Mouse (Mus musculus): ENCODE results near the gene Crym. TPM values are rescaled to one million over a fixed set of nuclear protein-coding genes. Genes with fewer than 3 reads are reported as not detected.

The Crym gene
- total and polyA plus RNA-seq, 2 experiments from 2014 or later, result 133 to 171 TPM

DNA sequence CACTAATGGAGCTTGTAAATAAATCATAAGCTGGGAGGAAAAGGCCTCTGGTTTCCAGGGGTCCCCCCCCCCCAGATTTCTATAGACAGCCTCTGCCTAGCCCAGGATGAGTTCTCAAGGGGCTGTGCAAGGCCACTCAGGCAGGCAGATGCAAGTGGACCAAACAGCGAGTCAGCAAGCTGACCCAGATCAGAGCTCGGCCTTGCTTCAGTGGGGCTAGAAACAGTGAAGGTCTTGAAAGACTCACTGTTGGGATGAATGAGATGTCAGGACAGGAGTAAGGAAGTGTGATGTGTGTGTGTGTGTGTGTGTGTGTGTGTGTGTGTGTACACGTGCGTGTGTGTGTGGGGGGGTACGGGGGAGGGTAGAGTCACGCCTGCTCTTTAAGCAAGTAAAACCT, 9.1 kb downstream of the Crym start:
- 85% methylated on average over 6 of the region's 6 CpGs for WGBS
- no peak for TF ChIP-seq CTCF (IDR thresholded peaks at IDR 0.05; ENCODE audit: low read depth)
- no peaks in the 10 kb centered on the region for H3K36me3 ChIP-seq (ENCODE audit: insufficient read depth)
- DNase-seq (no peak), ATAC-seq (no peak)
- H3K27me3 ChIP-seq (ENCODE audit: insufficient read depth, low read length), result no peaks in the 10 kb centered on the region
- H3K9me3 ChIP-seq (ENCODE audit: low read length), result no peaks in the 10 kb centered on the region
- no peak overlapping the region for H3K4me2 ChIP-seq (ENCODE audit: low read depth)
- H3K4me3 ChIP-seq (ENCODE audit: low read depth, low read length), result no peak overlapping the region
- peaks cover 9% of the 10 kb centered on the region; the same call in 1 of the 2 replicates for H3K4me1 ChIP-seq (ENCODE audit: insufficient read depth)
- no peak overlapping the region for H3K27ac ChIP-seq (ENCODE audit: low read depth, low read length)
- H3K9ac ChIP-seq, result no peak overlapping the region

- no peak overlapping the region for H3K9ac ChIP-seq
- H3K4me2 ChIP-seq (ENCODE audit: low read depth), result no peak overlapping the region
- no peaks in the 10 kb centered on the region for H3K9me3 ChIP-seq (ENCODE audit: low read length)
- peaks cover 9% of the 10 kb centered on the region; the same call in 1 of the 2 replicates for H3K4me1 ChIP-seq (ENCODE audit: insufficient read depth)
- no peak for TF ChIP-seq CTCF (IDR thresholded peaks at IDR 0.05; ENCODE audit: low read depth)
- H3K27ac ChIP-seq (ENCODE audit: low read depth, low read length), result no peak overlapping the region
- no peak overlapping the region for H3K4me3 ChIP-seq (ENCODE audit: low read depth, low read length)
- H3K27me3 ChIP-seq (ENCODE audit: insufficient read depth, low read length), result no peaks in the 10 kb centered on the region
- DNase-seq (no peak), ATAC-seq (no peak)
- H3K36me3 ChIP-seq (ENCODE audit: insufficient read depth), result no peaks in the 10 kb centered on the region
- WGBS, result 51% methylated on average over 3 of the region's 3 CpGs
Observed at GRCm38 (mm10) chr7:120192207-120192606, 9.7 kb downstream of the Crym start.

DNA sequence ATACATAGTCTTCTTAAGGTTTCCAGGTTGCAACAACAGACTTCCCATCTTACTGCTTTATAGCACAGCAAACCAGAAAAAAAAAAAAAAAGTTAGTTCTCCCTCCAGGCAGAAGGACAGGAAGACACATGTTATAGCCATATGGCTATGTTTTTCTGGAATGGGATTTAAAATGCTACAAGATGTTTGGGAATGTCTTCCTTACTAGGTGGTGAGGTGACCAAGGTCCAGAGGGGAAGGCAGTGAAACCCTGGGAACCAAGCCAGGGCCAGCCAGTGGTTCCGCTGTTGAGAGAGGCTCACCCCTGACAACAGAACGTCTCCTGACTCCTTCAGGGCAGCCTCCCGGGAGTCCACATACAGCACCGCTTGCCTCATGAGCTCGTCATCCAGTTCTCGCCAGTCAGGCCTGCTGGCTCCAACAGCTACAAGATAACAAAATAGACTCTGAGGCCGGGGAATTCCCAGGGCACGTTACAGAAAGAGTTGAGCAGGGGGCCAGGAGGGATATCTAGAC, 11.7 kb downstream of the Crym start:
- WGBS, result 53% methylated on average over 8 of the region's 8 CpGs
- peak; percentile 45; the same call in 1 of the 2 replicates for ATAC-seq
- peaks cover 9% of the 10 kb centered on the region; the same call in 1 of the 2 replicates for H3K4me1 ChIP-seq (ENCODE audit: insufficient read depth)
- no peak for TF ChIP-seq CTCF (IDR thresholded peaks at IDR 0.05; ENCODE audit: low read depth)
- H3K4me3 ChIP-seq (ENCODE audit: low read depth, low read length), result no peak overlapping the region
- no peak overlapping the region for H3K9ac ChIP-seq
- no peak overlapping the region for H3K27ac ChIP-seq (ENCODE audit: low read depth, low read length)
- no peaks in the 10 kb centered on the region for H3K36me3 ChIP-seq (ENCODE audit: insufficient read depth)
- H3K4me2 ChIP-seq (ENCODE audit: low read depth), result no peak overlapping the region
- DNase-seq, result peak; percentile 34
- H3K27me3 ChIP-seq (ENCODE audit: insufficient read depth, low read length), result no peaks in the 10 kb centered on the region
- no peaks in the 10 kb centered on the region for H3K9me3 ChIP-seq (ENCODE audit: low read length)

DNA sequence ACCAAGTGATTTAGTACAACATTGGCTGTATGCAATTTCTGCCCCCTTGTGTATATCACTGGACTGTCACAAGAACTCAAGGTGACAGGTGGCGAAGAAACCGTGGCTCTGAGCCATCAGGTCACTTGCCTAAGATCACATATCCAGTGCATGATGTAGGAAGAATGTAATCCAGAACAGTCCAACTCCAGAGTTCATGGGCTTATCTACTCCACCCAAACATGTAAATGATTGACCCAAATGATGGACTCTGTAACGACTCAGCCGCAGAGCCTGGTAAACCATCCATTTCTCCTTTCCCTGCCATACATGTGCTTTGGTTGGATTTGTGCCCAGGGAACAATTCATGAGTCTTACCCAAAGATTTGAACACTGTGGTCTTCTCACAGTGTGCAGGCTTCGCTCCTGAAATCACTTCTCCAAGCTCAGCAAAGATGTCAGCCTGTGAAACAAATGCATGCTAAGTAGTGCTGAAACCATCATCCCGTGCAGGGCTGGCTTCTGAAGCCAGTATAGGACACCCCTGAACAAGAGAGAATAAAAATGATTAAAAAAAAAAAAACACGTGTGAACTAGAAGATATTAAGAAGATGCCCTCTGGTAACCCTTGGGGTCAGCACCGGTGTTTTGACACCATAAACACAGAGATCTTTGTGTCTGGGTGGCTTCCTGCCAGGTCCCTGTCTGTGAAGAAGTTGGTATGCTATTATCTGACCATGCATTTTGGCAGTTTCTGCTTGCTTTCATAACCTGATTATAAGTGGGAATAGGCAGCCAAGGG, 12.4 kb downstream of the Crym start:
- no peak for TF ChIP-seq CTCF (IDR thresholded peaks at IDR 0.05; ENCODE audit: low read depth)
- H3K4me2 ChIP-seq (ENCODE audit: low read depth), result no peak overlapping the region
- H3K9ac ChIP-seq, result no peak overlapping the region
- no peaks in the 10 kb centered on the region for H3K9me3 ChIP-seq (ENCODE audit: low read length)
- no peak overlapping the region for H3K27ac ChIP-seq (ENCODE audit: low read depth, low read length)
- H3K27me3 ChIP-seq (ENCODE audit: insufficient read depth, low read length), result no peaks in the 10 kb centered on the region
- H3K4me3 ChIP-seq (ENCODE audit: low read depth, low read length), result no peak overlapping the region
- H3K36me3 ChIP-seq (ENCODE audit: insufficient read depth), result no peaks in the 10 kb centered on the region
- ATAC-seq, result no peak
- no peak for DNase-seq
- peaks cover 9% of the 10 kb centered on the region; the same call in 1 of the 2 replicates for H3K4me1 ChIP-seq (ENCODE audit: insufficient read depth)
- WGBS, result 60% methylated on average over 8 of the region's 8 CpGs

DNA sequence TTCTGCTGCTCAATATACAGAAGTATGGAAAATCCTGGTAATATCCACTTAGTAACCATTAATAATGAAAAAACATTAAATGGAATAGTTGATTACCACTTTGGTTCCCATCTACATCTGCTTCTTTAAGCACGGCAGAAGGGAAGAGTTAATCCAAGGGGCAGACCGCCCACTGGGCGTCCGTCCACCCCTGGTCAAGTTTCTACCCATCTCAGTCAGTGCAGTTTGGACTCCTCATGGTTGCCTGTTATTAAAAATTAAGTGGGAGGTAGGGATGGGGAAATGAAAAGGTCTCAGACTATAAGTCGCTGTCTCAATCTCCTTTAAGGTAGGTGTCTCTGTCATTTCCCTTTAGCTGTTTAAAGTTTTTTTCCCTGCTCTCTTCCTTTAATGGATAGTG, 13.0 kb downstream of the Crym start:
- H3K27me3 ChIP-seq (ENCODE audit: insufficient read depth, low read length), result no peaks in the 10 kb centered on the region
- H3K4me1 ChIP-seq (ENCODE audit: insufficient read depth), result peaks cover 9% of the 10 kb centered on the region; the same call in 1 of the 2 replicates
- H3K4me2 ChIP-seq (ENCODE audit: low read depth), result no peak overlapping the region
- no peak overlapping the region for H3K9ac ChIP-seq
- no peak overlapping the region for H3K27ac ChIP-seq (ENCODE audit: low read depth, low read length)
- 84% methylated on average over 5 of the region's 5 CpGs for WGBS
- no peak for TF ChIP-seq CTCF (IDR thresholded peaks at IDR 0.05; ENCODE audit: low read depth)
- ATAC-seq (no peak), DNase-seq (no peak)
- no peaks in the 10 kb centered on the region for H3K36me3 ChIP-seq (ENCODE audit: insufficient read depth)
- H3K9me3 ChIP-seq (ENCODE audit: low read length), result no peaks in the 10 kb centered on the region
- H3K4me3 ChIP-seq (ENCODE audit: low read depth, low read length), result no peak overlapping the region

- H3K4me2 ChIP-seq (ENCODE audit: low read depth), result no peak overlapping the region
- H3K9ac ChIP-seq, result no peak overlapping the region
- no peaks in the 10 kb centered on the region for H3K27me3 ChIP-seq (ENCODE audit: insufficient read depth, low read length)
- H3K9me3 ChIP-seq (ENCODE audit: low read length), result no peaks in the 10 kb centered on the region
- TF ChIP-seq CTCF (IDR thresholded peaks at IDR 0.05; ENCODE audit: low read depth), result no peak
- no peaks in the 10 kb centered on the region for H3K36me3 ChIP-seq (ENCODE audit: insufficient read depth)
- ATAC-seq (no peak), DNase-seq (no peak)
- H3K27ac ChIP-seq (ENCODE audit: low read depth, low read length), result no peak overlapping the region
- H3K4me1 ChIP-seq (ENCODE audit: insufficient read depth), result no peaks in the 10 kb centered on the region
- no peak overlapping the region for H3K4me3 ChIP-seq (ENCODE audit: low read depth, low read length)
Observed at GRCm38 (mm10) chr7:120182891-120183290, 19.0 kb downstream of the Crym start.

All from forebrain, postnatal 0 days (tissue).